Mouse (Mus musculus) gonadal fat pad, adult 2 months (tissue): ENCODE measurements around the gene Naaladl2. TPM values are rescaled to one million over a fixed set of nuclear protein-coding genes. Genes with fewer than 3 reads are reported as not detected.

Experiments used
- DNase-seq: peaks from one replicate; pipeline ENCODE4 v3.0.0-alpha.2; 2012; ENCODE audit warnings: low read depth
- polyA plus RNA-seq: library from polyadenylated mRNA; depleted of rRNA; stranded (reverse); fragments of >200 nt; gene quantifications from 2 replicates; pipeline ENCODE4 v1.2.3, GENCODE M21; 2012

Gene Naaladl2
- polyA plus RNA-seq, 1 experiment, result 0.82 TPM

- DNase-seq, result peak; percentile 99
Observed at GRCm38 (mm10) chr3:24690162-24690915, 453.7 kb downstream of the Naaladl2 start.

GRCm38 (mm10) chr3:24670500-24670899 lies 473.6 kb downstream of the Naaladl2 start:
- DNase-seq, result no peak

GRCm38 (mm10) chr3:24668052-24668916 lies 475.8 kb downstream of the Naaladl2 start:
- no peak for DNase-seq

GRCm38 (mm10) chr3:24665408-24665807 lies 478.7 kb downstream of the Naaladl2 start:
- peak; percentile 90 for DNase-seq

- no peak for DNase-seq
Observed at GRCm38 (mm10) chr3:24663749-24664148, 480.3 kb downstream of the Naaladl2 start.

- peak; percentile 55 for DNase-seq
Observed at GRCm38 (mm10) chr3:24630032-24630431, 514.0 kb downstream of the Naaladl2 start.

- no peak for DNase-seq
Observed at GRCm38 (mm10) chr3:24605485-24605884, 538.6 kb downstream of the Naaladl2 start.

GRCm38 (mm10) chr3:24604791-24605320 lies 539.2 kb downstream of the Naaladl2 start:
- no peak for DNase-seq

- no peak for DNase-seq
Observed at GRCm38 (mm10) chr3:24595447-24595846, 548.6 kb downstream of the Naaladl2 start.

GRCm38 (mm10) chr3:24556617-24557016 lies 587.4 kb downstream of the Naaladl2 start:
- DNase-seq, result no peak

GRCm38 (mm10) chr3:24553701-24554100 lies 590.4 kb downstream of the Naaladl2 start:
- DNase-seq, result no peak

- DNase-seq, result no peak
Observed at GRCm38 (mm10) chr3:24552631-24553030, 591.4 kb downstream of the Naaladl2 start.

GRCm38 (mm10) chr3:24533775-24534458 lies 610.1 kb downstream of the Naaladl2 start:
- DNase-seq, result no peak

- DNase-seq, result no peak
Observed at GRCm38 (mm10) chr3:24514918-24515317, 629.1 kb downstream of the Naaladl2 start.

- no peak for DNase-seq
Observed at GRCm38 (mm10) chr3:24486456-24487112, 657.5 kb downstream of the Naaladl2 start.

GRCm38 (mm10) chr3:24463941-24464340 lies 680.1 kb downstream of the Naaladl2 start:
- DNase-seq, result no peak

- peak; percentile 31 for DNase-seq
Observed at GRCm38 (mm10) chr3:24440621-24441020, 703.4 kb downstream of the Naaladl2 start.

GRCm38 (mm10) chr3:24432761-24433160 lies 711.3 kb downstream of the Naaladl2 start:
- DNase-seq, result no peak

GRCm38 (mm10) chr3:24391737-24392136 lies 752.3 kb downstream of the Naaladl2 start:
- no peak for DNase-seq

GRCm38 (mm10) chr3:24391311-24391710 lies 752.8 kb downstream of the Naaladl2 start:
- no peak for DNase-seq

GRCm38 (mm10) chr3:24355010-24355409 lies 789.1 kb downstream of the Naaladl2 start:
- DNase-seq, result no peak
